Mouse (Mus musculus): ENCODE measurements around the gene Pax5. TPM values are rescaled to one million over a fixed set of nuclear protein-coding genes. Genes with fewer than 3 reads are reported as not detected.

The Pax5 gene
- polyA plus RNA-seq, 1 experiment from 2014 or later = 0.05 TPM

GRCm38 (mm10) chr4:44565126-44566082 lies 144.9 kb downstream of the Pax5 start:
- WGBS = 75% methylated on average over 12 of the region's 12 CpGs
- H3K4me3 ChIP-seq (ENCODE audit: low read depth, low read length) = no peak overlapping the region
- H3K27ac ChIP-seq (ENCODE audit: low read length) = no peak overlapping the region
- no peaks in the 10 kb centered on the region for H3K36me3 ChIP-seq (ENCODE audit: insufficient read depth, low read length)
- no peaks in the 10 kb centered on the region for H3K4me1 ChIP-seq (ENCODE audit: insufficient read depth, low read depth, low read length)
- no peak overlapping the region for H3K9ac ChIP-seq (replicated peaks; ENCODE audit: low read depth)
- no peaks in the 10 kb centered on the region for H3K27me3 ChIP-seq (replicated peaks; ENCODE audit: insufficient read depth, low read length)
- H3K4me2 ChIP-seq (replicated peaks; ENCODE audit: low read depth, low read length) = no peak overlapping the region
- H3K9me3 ChIP-seq (ENCODE audit: low read length) = no peaks in the 10 kb centered on the region
- DNase-seq (ENCODE audit: low spot score) (no peak), ATAC-seq (no peak)
- TF ChIP-seq CTCF (IDR thresholded peaks at IDR 0.05) = no peak
- no peak for TF ChIP-seq EP300 (IDR thresholded peaks at IDR 0.05)

GRCm38 (mm10) chr4:44564602-44565001 lies 145.7 kb downstream of the Pax5 start:
- no peak overlapping the region for H3K4me2 ChIP-seq (replicated peaks; ENCODE audit: low read depth, low read length)
- H3K4me1 ChIP-seq (ENCODE audit: insufficient read depth, low read depth, low read length) = no peaks in the 10 kb centered on the region
- no peak overlapping the region for H3K9ac ChIP-seq (replicated peaks; ENCODE audit: low read depth)
- WGBS = 6% methylated on average over 10 of the region's 10 CpGs
- no peaks in the 10 kb centered on the region for H3K36me3 ChIP-seq (ENCODE audit: insufficient read depth, low read length)
- DNase-seq (ENCODE audit: low spot score) (peak; percentile 63), ATAC-seq (peak; percentile 25; the same call in 1 of the 2 replicates)
- TF ChIP-seq CTCF (IDR thresholded peaks at IDR 0.05) (peak; percentile 91), EP300 (IDR thresholded peaks at IDR 0.05) (no peak)
- H3K4me3 ChIP-seq (ENCODE audit: low read depth, low read length) = no peak overlapping the region
- H3K27me3 ChIP-seq (replicated peaks; ENCODE audit: insufficient read depth, low read length) = no peaks in the 10 kb centered on the region
- no peaks in the 10 kb centered on the region for H3K9me3 ChIP-seq (ENCODE audit: low read length)
- no peak overlapping the region for H3K27ac ChIP-seq (ENCODE audit: low read length)

- H3K9me3 ChIP-seq (ENCODE audit: low read length) = no peaks in the 10 kb centered on the region
- no peaks in the 10 kb centered on the region for H3K4me1 ChIP-seq (ENCODE audit: insufficient read depth, low read depth, low read length)
- DNase-seq (ENCODE audit: low spot score) (no peak), ATAC-seq (no peak)
- H3K27me3 ChIP-seq (replicated peaks; ENCODE audit: insufficient read depth, low read length) = no peaks in the 10 kb centered on the region
- no peak overlapping the region for H3K9ac ChIP-seq (replicated peaks; ENCODE audit: low read depth)
- H3K36me3 ChIP-seq (ENCODE audit: insufficient read depth, low read length) = no peaks in the 10 kb centered on the region
- no peak for TF ChIP-seq EP300 (IDR thresholded peaks at IDR 0.05)
- TF ChIP-seq CTCF (IDR thresholded peaks at IDR 0.05) = no peak
- H3K4me2 ChIP-seq (replicated peaks; ENCODE audit: low read depth, low read length) = no peak overlapping the region
- H3K4me3 ChIP-seq (ENCODE audit: low read depth, low read length) = no peak overlapping the region
- H3K27ac ChIP-seq (ENCODE audit: low read length) = no peak overlapping the region
- WGBS = 59% methylated on average over 8 of the region's 8 CpGs
These were observed 149.3 kb downstream of the Pax5 start for GRCm38 (mm10) chr4:44560956-44561355.

- 15% methylated on average over 7 of the region's 7 CpGs for WGBS
- no peaks in the 10 kb centered on the region for H3K4me1 ChIP-seq (ENCODE audit: insufficient read depth, low read depth, low read length)
- H3K4me3 ChIP-seq (ENCODE audit: low read depth, low read length) = no peak overlapping the region
- H3K4me2 ChIP-seq (replicated peaks; ENCODE audit: low read depth, low read length) = no peak overlapping the region
- H3K27ac ChIP-seq (ENCODE audit: low read length) = no peak overlapping the region
- no peaks in the 10 kb centered on the region for H3K36me3 ChIP-seq (ENCODE audit: insufficient read depth, low read length)
- ATAC-seq (no peak), DNase-seq (ENCODE audit: low spot score) (no peak)
- H3K9me3 ChIP-seq (ENCODE audit: low read length) = no peaks in the 10 kb centered on the region
- no peaks in the 10 kb centered on the region for H3K27me3 ChIP-seq (replicated peaks; ENCODE audit: insufficient read depth, low read length)
- H3K9ac ChIP-seq (replicated peaks; ENCODE audit: low read depth) = no peak overlapping the region
- TF ChIP-seq CTCF (IDR thresholded peaks at IDR 0.05) = no peak
- no peak for TF ChIP-seq EP300 (IDR thresholded peaks at IDR 0.05)
These were observed 151.7 kb downstream of the Pax5 start for GRCm38 (mm10) chr4:44558564-44558955.

- Histone ChIP-seq H3K27ac (ENCODE audit: low read length) (no peak overlapping the region), H3K4me2 (replicated peaks; ENCODE audit: low read depth, low read length) (peak overlapping the region; percentile 53), H3K9ac (replicated peaks; ENCODE audit: low read depth) (no peak overlapping the region), H3K9me3 (ENCODE audit: low read length) (no peaks in the 10 kb centered on the region), H3K4me1 (ENCODE audit: insufficient read depth, low read depth, low read length) (no peaks in the 10 kb centered on the region), H3K36me3 (ENCODE audit: insufficient read depth, low read length) (no peaks in the 10 kb centered on the region), H3K4me3 (ENCODE audit: low read depth, low read length) (0 out of 2 replicates have a peak overlapping the region, but pooled peaks have one; percentile 19), H3K27me3 (replicated peaks; ENCODE audit: insufficient read depth, low read length) (no peaks in the 10 kb centered on the region)
- peak; percentile 21; the same call in 1 of the 2 replicates for ATAC-seq
- TF ChIP-seq EP300 (IDR thresholded peaks at IDR 0.05) (no peak), CTCF (IDR thresholded peaks at IDR 0.05) (peak; percentile 72)
- 3% methylated on average over 32 of the region's 36 CpGs for WGBS
- peak; percentile 34 for DNase-seq (ENCODE audit: low spot score)
These were observed 152.3 kb downstream of the Pax5 start for GRCm38 (mm10) chr4:44557815-44558563.

- Histone ChIP-seq H3K4me2 (replicated peaks; ENCODE audit: low read depth, low read length) (no peak overlapping the region), H3K4me3 (ENCODE audit: low read depth, low read length) (no peak overlapping the region), H3K9me3 (ENCODE audit: low read length) (no peaks in the 10 kb centered on the region), H3K36me3 (ENCODE audit: insufficient read depth, low read length) (no peaks in the 10 kb centered on the region), H3K9ac (replicated peaks; ENCODE audit: low read depth) (no peak overlapping the region), H3K4me1 (ENCODE audit: insufficient read depth, low read depth, low read length) (no peaks in the 10 kb centered on the region), H3K27me3 (replicated peaks; ENCODE audit: insufficient read depth, low read length) (no peaks in the 10 kb centered on the region), H3K27ac (ENCODE audit: low read length) (no peak overlapping the region)
- 90% methylated on average over 9 of the region's 9 CpGs for WGBS
- ATAC-seq (no peak), DNase-seq (ENCODE audit: low spot score) (no peak)
- no peak for TF ChIP-seq EP300 (IDR thresholded peaks at IDR 0.05)
- no peak for TF ChIP-seq CTCF (IDR thresholded peaks at IDR 0.05)
These were observed 153.6 kb downstream of the Pax5 start for GRCm38 (mm10) chr4:44556586-44557281.
